Mouse (Mus musculus): ENCODE results near the gene Prkag2.

GRCm38 (mm10) chr5:24982258-24982657, 118.2 kb downstream of the Prkag2 start:
- TF ChIP-seq CTCF (IDR thresholded peaks at IDR 0.05; ENCODE audit: low read depth, low read length) (no peak), GATA1 (IDR thresholded peaks at IDR 0.05; ENCODE audit: borderline replicate concordance, low read length) (no peak), TAL1 (conservative IDR thresholded peaks at IDR 0.05; ENCODE audit: low read depth, low read length) (no peak)

Data from G1E (cell line).